Mouse (Mus musculus) mesoderm, embryonic 11.5 days (tissue): ENCODE measurements at regions not wholly inside any gene's neighbourhood (a gene's known extent, or its start where the extent isn't known, plus 50 kb on each side); places are given as distances from the start of the nearest gene placed in this dataset.

ENCODE experiments used
- DNase-seq: peaks from one replicate; pipeline ENCODE4 v3.0.0-alpha.2; 2012; ENCODE audit warnings: low read depth, low spot score

GRCm38 (mm10) chr13:112071209-112071955 is 216.9 kb upstream of the Ankrd55 start:
- DNase-seq = no peak

GRCm38 (mm10) chr13:112071956-112072314 is 216.3 kb upstream of the Ankrd55 start:
- no peak for DNase-seq

GRCm38 (mm10) chr13:112073519-112074406 is 214.5 kb upstream of the Ankrd55 start:
- DNase-seq = no peak

- DNase-seq = no peak
Observed at GRCm38 (mm10) chr13:112075847-112076479, 212.3 kb upstream of the Ankrd55 start.

GRCm38 (mm10) chr13:112078088-112078487 is 210.2 kb upstream of the Ankrd55 start:
- no peak for DNase-seq

GRCm38 (mm10) chr13:112081935-112082334 is 206.3 kb upstream of the Ankrd55 start:
- no peak for DNase-seq

- no peak for DNase-seq
Observed at GRCm38 (mm10) chr13:112084484-112085278, 203.6 kb upstream of the Ankrd55 start.

- DNase-seq = peak; percentile 81
Observed at GRCm38 (mm10) chr13:112088312-112088771, 199.9 kb upstream of the Ankrd55 start.

- DNase-seq = no peak
Observed at GRCm38 (mm10) chr13:112090737-112091136, 197.5 kb upstream of the Ankrd55 start.

- no peak for DNase-seq
Observed at GRCm38 (mm10) chr13:112095595-112096139, 192.6 kb upstream of the Ankrd55 start.

- no peak for DNase-seq
Observed at GRCm38 (mm10) chr13:112099953-112100591, 188.2 kb upstream of the Ankrd55 start.

GRCm38 (mm10) chr13:112100592-112101420 is 187.4 kb upstream of the Ankrd55 start:
- DNase-seq = peak; percentile 79

GRCm38 (mm10) chr13:112101421-112101756 is 186.9 kb upstream of the Ankrd55 start:
- DNase-seq = no peak

GRCm38 (mm10) chr13:112105953-112106352 is 182.3 kb upstream of the Ankrd55 start:
- DNase-seq = no peak

GRCm38 (mm10) chr13:112114741-112115201 is 173.5 kb upstream of the Ankrd55 start:
- DNase-seq = no peak

- DNase-seq = no peak
Observed at GRCm38 (mm10) chr13:112116101-112116726, 172.0 kb upstream of the Ankrd55 start.

GRCm38 (mm10) chr13:112118564-112118963 is 169.7 kb upstream of the Ankrd55 start:
- no peak for DNase-seq

- DNase-seq = no peak
Observed at GRCm38 (mm10) chr13:112119611-112120041, 168.6 kb upstream of the Ankrd55 start.

GRCm38 (mm10) chr13:112120346-112120745 is 167.9 kb upstream of the Ankrd55 start:
- no peak for DNase-seq
